Mouse (Mus musculus) testis, adult 10 weeks (tissue): ENCODE measurements around the gene Ifngr2. TPM values are rescaled to one million over a fixed set of nuclear protein-coding genes. Genes with fewer than 3 reads are reported as not detected.

Experiments
- polyA plus RNA-seq: library from polyadenylated mRNA; stranded (reverse); fragments of 350-450 nt; fragmentation: Illumina TruSeq; extraction: RNeasy Lipid Tissue Mini Kit (QIAGEN cat#74804); gene quantifications from one replicate; pipeline ENCODE4 v1.2.3, GENCODE M21; 2014; ENCODE audit warnings: low read depth, low replicate concordance

Gene Ifngr2
- 10.8 TPM for polyA plus RNA-seq

DNA sequence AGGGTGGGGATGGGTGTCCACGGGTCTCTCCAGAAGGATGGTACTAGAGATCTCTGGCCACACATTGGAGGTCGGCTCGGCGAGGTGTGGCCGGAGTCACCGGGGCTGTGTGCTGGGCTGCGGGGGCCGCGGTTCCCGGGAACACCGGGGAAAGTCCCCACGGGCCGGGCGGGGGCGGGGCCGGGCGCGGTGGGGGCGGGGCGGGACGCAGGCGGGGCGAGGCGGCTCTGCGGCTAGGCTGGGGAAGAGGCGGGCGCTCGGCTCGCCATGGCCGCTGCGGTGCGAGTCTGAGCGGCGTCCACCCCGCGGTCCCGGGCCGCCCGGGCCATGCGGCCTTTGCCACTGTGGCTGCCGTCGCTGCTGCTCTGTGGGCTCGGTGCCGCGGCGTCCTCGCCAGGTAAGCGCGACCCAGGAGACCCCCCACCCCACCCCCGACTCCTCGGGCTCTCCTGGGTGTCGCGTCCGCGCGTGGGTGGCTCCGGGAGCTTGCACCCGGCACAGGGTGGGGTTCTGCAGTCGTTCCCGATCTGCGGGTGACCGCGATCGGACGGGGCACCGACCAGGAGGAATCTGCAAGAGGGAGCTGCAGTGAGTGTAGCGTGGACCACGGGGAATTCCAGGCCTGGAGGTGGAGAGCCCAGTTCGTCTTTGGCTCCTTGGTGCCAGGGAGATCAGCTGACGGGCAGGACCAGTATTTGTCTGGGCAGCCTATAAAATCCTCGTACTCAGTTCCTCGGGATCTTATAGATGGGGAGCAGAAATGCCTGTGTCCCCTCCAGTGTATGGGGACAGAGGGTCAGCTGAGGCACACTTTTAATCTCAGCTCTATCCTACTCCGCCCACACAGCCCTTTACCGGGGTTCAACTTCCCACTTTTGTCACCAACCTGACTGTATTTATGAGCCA lies at the start of gene Ifngr2:
Ifngr2 (plus strand) TSS at position 237 of the 906 bp plus-strand sequence.

DNA sequence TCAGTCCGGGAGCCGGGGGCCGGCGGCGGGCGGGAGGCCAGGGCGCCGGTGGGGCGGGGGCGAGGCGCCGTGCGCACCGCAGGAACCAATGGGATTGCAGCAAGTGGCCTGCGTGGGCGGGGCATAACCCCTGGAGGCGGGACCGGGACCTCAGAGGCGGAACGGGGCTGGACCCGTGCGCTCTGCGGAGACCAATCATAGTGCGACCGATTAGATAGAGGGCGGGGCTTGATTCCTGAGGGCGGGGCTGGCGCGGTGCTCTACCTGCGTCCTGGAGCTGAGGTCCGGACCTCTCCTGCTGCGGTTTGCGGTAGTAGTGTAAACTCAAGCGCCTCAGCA lies 50.8 kb downstream of the Ifngr2 start, which contains the start of gene Tmem50b:
Tmem50b (minus strand) TSS at position 129 of the 339 bp plus-strand sequence.

Other genes with a start within 250 kb of the Ifngr2 start
- 10.4 TPM for gene Ifnar2, start 174.3 kb upstream of the Ifngr2 start, polyA plus RNA-seq
- gene Gm21970, start 155.4 kb upstream of the Ifngr2 start, polyA plus RNA-seq: 0.84 TPM
- gene Il10rb, start 140.9 kb upstream of the Ifngr2 start, polyA plus RNA-seq: 10.8 TPM
- gene Ifnar1, start 61.8 kb upstream of the Ifngr2 start, polyA plus RNA-seq: 37.6 TPM
- 47.7 TPM for gene Tmem50b, start 50.7 kb downstream of the Ifngr2 start, polyA plus RNA-seq
- 38.6 TPM for gene Dnajc28, start 72.0 kb downstream of the Ifngr2 start, polyA plus RNA-seq
- gene Gart, start 99.9 kb downstream of the Ifngr2 start, polyA plus RNA-seq: 8.3 TPM
- 299 TPM for gene Son, start 100.4 kb downstream of the Ifngr2 start, polyA plus RNA-seq
- 101 TPM for gene Donson, start 141.7 kb downstream of the Ifngr2 start, polyA plus RNA-seq
- 80.3 TPM for gene Cryzl1, start 181.9 kb downstream of the Ifngr2 start, polyA plus RNA-seq
- gene Itsn1, start 182.2 kb downstream of the Ifngr2 start, polyA plus RNA-seq: 25.8 TPM